Comparison of ENCODE assay signal across 9 mouse cellular contexts in the genomic region with DNA sequence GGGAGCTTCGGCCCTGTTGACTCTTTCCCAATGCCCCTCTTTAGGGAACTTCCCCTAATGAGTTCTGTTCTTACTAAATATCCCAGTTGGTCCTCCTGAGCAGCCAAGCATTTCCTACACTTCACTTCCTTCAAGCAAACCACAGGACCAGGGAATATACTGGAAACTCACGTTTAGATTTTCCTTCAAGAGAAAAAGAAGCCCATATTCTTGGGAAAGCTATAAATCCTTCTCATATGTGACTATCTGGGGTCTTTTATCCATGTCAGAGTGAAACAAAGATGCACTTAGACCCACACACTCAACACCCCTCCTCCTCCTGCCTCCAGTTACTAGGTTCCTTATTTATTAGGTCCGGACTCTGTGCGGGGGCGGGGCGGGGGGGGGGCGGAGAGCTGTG. TPM values are rescaled to one million over a fixed set of nuclear protein-coding genes. Genes with fewer than 3 reads are reported as not detected.
A peak's percentile ranks its signal among the peaks of the same experiment; 100 is the strongest.
DNase-seq lines count a peak whose midpoint lies in the region; ATAC-seq and TF ChIP-seq lines count a peak whose summit lies in the region.
"Had no signal": no experiment of that assay in that cellular context is flagged by ENCODE, and none has a peak within 500 bp of the region (broad histone marks: within the 10 kb centered on the region; RNA-seq: fewer than 3 reads in every experiment).

No protein-coding gene starts in this region.

- TF ChIP-seq CTCF in cortical plate, adult 2 months (IDR thresholded peaks at IDR 0.05; ENCODE audit: extremely low read depth, insufficient read depth, low read length) = no peak
- no peak for TF ChIP-seq CTCF in thymus, adult 2 months (IDR thresholded peaks at IDR 0.05; ENCODE audit: borderline replicate concordance, control insufficient read depth, extremely low read depth, insufficient read depth, low read length, poor library complexity)

- peak overlapping the region; percentile 57 for H3K4me3 ChIP-seq in heart, embryonic 12.5 days
- peak overlapping the region; percentile 90 for H3K4me3 ChIP-seq in cortical plate, adult 2 months (ENCODE audit: insufficient read depth, low read length)
- peak overlapping the region; percentile 53 for H3K4me3 ChIP-seq in hindbrain, embryonic 11.5 days (ENCODE audit: low read depth, low read length)
- H3K4me3 ChIP-seq in midbrain, embryonic 10.5 days = peak overlapping the region; percentile 69
- H3K4me3 ChIP-seq in thymus, adult 2 months (ENCODE audit: control insufficient read depth, insufficient read depth, low read length) = no peak overlapping the region
- H3K4me3 ChIP-seq: erythroblast, embryonic 14.5 days had no signal

- 0 out of 2 replicates have a peak, but pooled peaks cover 5% of the 10 kb centered on the region for H3K4me1 ChIP-seq in heart, embryonic 12.5 days (replicated peaks)
- H3K4me1 ChIP-seq in cortical plate, adult 2 months (ENCODE audit: control insufficient read depth, insufficient read depth, low read length) = no peaks in the 10 kb centered on the region
- no peaks in the 10 kb centered on the region for H3K4me1 ChIP-seq in hindbrain, embryonic 11.5 days (replicated peaks; ENCODE audit: control insufficient read depth, insufficient read depth, low read length)
- peaks cover 41% of the 10 kb centered on the region for H3K4me1 ChIP-seq in midbrain, embryonic 10.5 days
- no peaks in the 10 kb centered on the region for H3K4me1 ChIP-seq in thymus, adult 2 months (replicated peaks; ENCODE audit: control insufficient read depth, insufficient read depth, low read length)

- no peak for ATAC-seq in heart, embryonic 12.5 days (ENCODE audit: insufficient number of reproducible peaks, low FRiP score)
- peak; percentile 23 for ATAC-seq in hindbrain, embryonic 11.5 days (ENCODE audit: low FRiP score)
- no peak for ATAC-seq in granulocyte monocyte progenitor cell, adult 5-6 weeks (replicated peaks; ENCODE audit: poor library complexity, severe bottlenecking)

- no peaks in the 10 kb centered on the region for H3K36me3 ChIP-seq in heart, embryonic 12.5 days
- no peaks in the 10 kb centered on the region for H3K36me3 ChIP-seq in hindbrain, embryonic 11.5 days (ENCODE audit: control insufficient read depth, insufficient read depth, low read length)
- no peaks in the 10 kb centered on the region for H3K36me3 ChIP-seq in midbrain, embryonic 10.5 days
- H3K36me3 ChIP-seq in thymus, adult 2 months (ENCODE audit: control insufficient read depth, insufficient read depth, low read length) = no peaks in the 10 kb centered on the region

- no peak for DNase-seq in heart, adult 18-20 months
- no peak for DNase-seq in hindbrain, embryonic 11.5 days (ENCODE audit: low spot score)
- DNase-seq in midbrain, embryonic 10.5 days (ENCODE audit: low spot score) = no peak
- DNase-seq in gastrocnemius, adult 18-20 months (ENCODE audit: low spot score) = no peak
- no peak for DNase-seq in thymus, adult 2 months

- no peak overlapping the region for H3K9ac ChIP-seq in heart, embryonic 12.5 days
- H3K9ac ChIP-seq in hindbrain, embryonic 11.5 days (ENCODE audit: low read depth, low read length) = peak overlapping the region; percentile 73

- H3K27me3 ChIP-seq in heart, embryonic 12.5 days (replicated peaks) = peaks cover 6% of the 10 kb centered on the region
- H3K27me3 ChIP-seq in hindbrain, embryonic 11.5 days (ENCODE audit: control insufficient read depth, insufficient read depth, low read length) = no peaks in the 10 kb centered on the region
- H3K27me3 ChIP-seq in midbrain, embryonic 10.5 days (ENCODE audit: low read depth, poor library complexity, severe bottlenecking) = peaks cover 8% of the 10 kb centered on the region; the same call in 1 of the 2 replicates
- H3K27me3 ChIP-seq in thymus, adult 2 months (ENCODE audit: control insufficient read depth, insufficient read depth, low read length) = no peaks in the 10 kb centered on the region

- H3K27ac ChIP-seq in heart, embryonic 12.5 days (ENCODE audit: poor library complexity, severe bottlenecking) = no peak overlapping the region
- H3K27ac ChIP-seq in cortical plate, adult 2 months (ENCODE audit: insufficient read depth, low read length) = peak overlapping the region; percentile 59; the same call in 1 of the 2 replicates
- no peak overlapping the region for H3K27ac ChIP-seq in hindbrain, embryonic 11.5 days (ENCODE audit: low read depth, low read length)
- peak overlapping the region; percentile 85 for H3K27ac ChIP-seq in midbrain, embryonic 10.5 days (replicated peaks)
- no peak overlapping the region for H3K27ac ChIP-seq in thymus, adult 2 months (ENCODE audit: control insufficient read depth, insufficient read depth, low read length)

- no peak for TF ChIP-seq POLR2A in cortical plate, adult 2 months (IDR thresholded peaks at IDR 0.05; ENCODE audit: extremely low read depth, insufficient read depth, low read length)
- no peak for TF ChIP-seq POLR2A in thymus, adult 2 months (IDR thresholded peaks at IDR 0.05; ENCODE audit: control insufficient read depth, extremely low read depth, insufficient read depth, low read length, poor library complexity)

- 7% methylated on average over 7 of the region's 7 CpGs for WGBS in heart, embryonic 12.5 days
- WGBS in hindbrain, embryonic 11.5 days = 4% methylated on average over 7 of the region's 7 CpGs
- 4% methylated on average over 7 of the region's 7 CpGs for WGBS in midbrain, embryonic 10.5 days
- WGBS in thymus, adult 2 months = 5% methylated on average over 7 of the region's 7 CpGs

- H3K4me2 ChIP-seq in heart, embryonic 12.5 days = peak overlapping the region; percentile 94
- H3K4me2 ChIP-seq in hindbrain, embryonic 11.5 days (replicated peaks; ENCODE audit: low read depth, low read length) = peak overlapping the region; percentile 72

- no peaks in the 10 kb centered on the region for H3K9me3 ChIP-seq in heart, embryonic 12.5 days (replicated peaks)
- H3K9me3 ChIP-seq in hindbrain, embryonic 11.5 days (ENCODE audit: control insufficient read depth, low read length) = no peaks in the 10 kb centered on the region
- no peaks in the 10 kb centered on the region for H3K9me3 ChIP-seq in midbrain, embryonic 10.5 days (replicated peaks)

RNA-seq across cellular contexts. Expression of gene Grik2, which starts 6.5 kb away (rescaled TPM):
- 0.87 and 1.1 TPM in 2 replicates for polyA plus RNA-seq in heart, embryonic 12.5 days (2016; fragmentation: Nextera tagmentation; extraction: Ambion mirVana)
- under 1 TPM; 0.37 to 0.95 TPM for total RNA-seq in heart, adult 18-20 months (2021)
- 30.7 and 31.4 TPM in 2 replicates for polyA plus RNA-seq in cortical plate, adult 2 months (2012; rRNA removed)
- polyA plus RNA-seq in hindbrain, embryonic 11.5 days (2014; fragmentation: Nextera tagmentation; extraction: Ambion mirVana) = 10.2 and 12.3 TPM in 2 replicates
- polyA plus RNA-seq in midbrain, embryonic 10.5 days (2016; fragmentation: Nextera tagmentation; extraction: Ambion mirVana) = 6.4 and 9.9 TPM in 2 replicates
- under 1 TPM; 0.16 to 0.17 TPM for total RNA-seq in gastrocnemius, adult 18-20 months (2021)
- polyA plus RNA-seq in thymus, adult 2 months (2012; rRNA removed) = 0.05 TPM in 1 of 2 replicates, not detected in the other
- total RNA-seq in granulocyte monocyte progenitor cell, adult 5-6 weeks (2014; fragmentation: Nextera tagmentation) = not detected in 2 replicates
- not detected in 2 replicates for total RNA-seq in granulocyte monocyte progenitor cell, adult 5-6 weeks (2017)
- polyA plus RNA-seq: erythroblast, embryonic 14.5 days had no signal

Comparison
In these comparisons a context has a peak if more than half of its experiments do, and no peak if none do; other contexts are left out.
1. H3K27ac ChIP-seq: peak in cortical plate, adult 2 months (single experiment) and midbrain, embryonic 10.5 days (single experiment); none in heart, embryonic 12.5 days (single experiment), hindbrain, embryonic 11.5 days (single experiment) and thymus, adult 2 months (single experiment).